Mouse (Mus musculus) adrenal gland, postnatal 25 days (tissue): ENCODE measurements at regions not wholly inside any gene's neighbourhood (a gene's known extent, or its start where the extent isn't known, plus 50 kb on each side); places are given as distances from the start of the nearest gene placed in this dataset.

Experiments used
- DNase-seq: peaks from one replicate; pipeline ENCODE4 v3.0.0; 2021; ENCODE audit warnings: mixed read lengths

DNA sequence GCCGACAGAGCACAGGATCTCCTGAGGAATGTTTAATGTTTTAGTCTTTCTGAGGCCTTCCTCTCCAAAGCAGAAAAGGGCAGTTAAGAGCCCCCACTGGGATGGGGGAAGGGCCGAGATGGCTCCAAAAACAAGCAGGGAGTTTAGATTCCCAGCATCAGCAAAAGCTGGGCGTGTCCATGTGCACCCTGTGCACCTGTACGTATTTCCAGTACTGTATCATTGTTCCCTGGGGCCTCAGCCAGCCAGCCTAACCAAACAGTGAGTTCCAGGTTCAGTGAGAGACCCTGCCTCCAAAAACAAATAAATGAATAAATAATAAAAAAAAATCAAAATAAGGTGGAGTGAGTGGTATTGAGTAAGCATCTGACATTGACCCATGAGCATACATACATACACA is 50.8 kb upstream of the Olfm1 start:
- no peak for DNase-seq

DNA sequence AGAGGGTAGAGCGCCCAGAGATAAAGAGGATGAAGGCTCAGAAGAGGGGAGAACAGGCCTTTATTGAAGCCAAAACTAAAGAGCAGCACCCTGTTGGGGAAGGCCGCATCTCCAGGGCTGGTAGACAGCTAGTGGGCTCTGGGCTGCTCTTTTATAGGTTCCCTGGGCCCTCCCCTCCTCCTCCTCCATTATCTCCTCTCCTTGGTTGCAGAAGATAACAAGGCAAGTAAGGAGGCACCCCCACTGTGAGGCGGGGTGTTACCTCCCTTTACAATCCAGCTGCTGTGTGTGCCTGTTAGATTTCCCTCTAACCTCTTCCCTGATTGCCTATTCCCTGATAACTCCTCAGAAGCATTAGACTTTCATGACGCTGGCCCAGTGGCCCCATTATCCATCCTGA is 51.2 kb upstream of the Olfm1 start:
- no peak for DNase-seq

DNA sequence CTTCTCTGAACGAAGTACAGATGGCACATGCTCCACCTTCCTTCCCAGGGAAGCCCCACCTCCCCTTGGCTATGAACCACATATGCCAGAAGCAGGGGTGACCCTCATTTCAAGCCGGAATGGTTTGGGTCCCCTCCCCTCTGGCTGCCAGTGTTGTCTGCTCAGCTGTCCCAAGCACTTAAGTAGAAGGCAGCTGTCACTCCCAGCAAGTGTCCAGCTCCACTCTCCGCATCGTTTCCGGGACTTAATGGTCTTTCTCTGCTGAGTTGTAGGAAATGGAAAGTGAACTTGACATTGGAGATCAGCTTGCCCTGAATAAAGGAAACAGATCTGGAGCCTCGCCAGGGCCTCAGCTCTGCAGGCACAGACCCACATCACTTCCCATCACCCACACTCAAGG is 53.9 kb upstream of the Fcnb start:
- DNase-seq: peak; percentile 28

DNA sequence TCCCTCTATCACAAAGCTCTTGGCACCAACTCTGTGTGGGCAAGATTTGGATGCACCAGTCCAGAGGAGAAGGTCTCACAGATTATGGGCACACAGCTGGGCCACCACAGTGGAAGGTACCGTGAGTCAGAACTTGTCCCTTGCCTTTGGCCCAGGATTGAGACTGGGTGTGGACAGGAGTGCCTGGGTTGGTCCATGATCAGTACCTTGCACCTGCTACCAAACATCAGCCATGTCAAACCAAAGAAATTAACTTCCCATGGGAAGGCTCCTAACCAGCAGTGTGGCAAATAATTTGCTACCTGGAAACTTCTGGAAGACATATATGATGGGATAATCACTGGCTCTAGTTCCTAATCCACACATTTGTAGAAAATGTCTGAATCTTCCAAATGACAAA is 49.9 kb upstream of the Fcnb start:
- DNase-seq: no peak
